Mouse (Mus musculus): Measurements from ENCODE around the gene F12. TPM values are rescaled to one million over a fixed set of nuclear protein-coding genes. Genes with fewer than 3 reads are reported as not detected.

F12 gene
- total and polyA plus RNA-seq, 2 experiments from 2014 or later = 0.51 TPM; not detected in 1

GRCm38 (mm10) chr13:55398088-55398487, 28.5 kb downstream of the F12 start, which contains the start of gene Slc34a1:
Slc34a1 (plus strand) TSS chr13:55398187.
- H3K9ac ChIP-seq = no peak within 1 kb of the TSS
- DNase-seq (no peak), ATAC-seq (no peak)
- H3K27ac ChIP-seq (ENCODE audit: low read depth, low read length) = no peak within 1 kb of the TSS
- no peak within 1 kb of the TSS for H3K4me2 ChIP-seq (ENCODE audit: low read depth)
- TF ChIP-seq CTCF (IDR thresholded peaks at IDR 0.05; ENCODE audit: low read depth) = no peak
- H3K27me3 ChIP-seq (ENCODE audit: insufficient read depth, low read length) = no peaks in the 10 kb centered on the region
- H3K4me3 ChIP-seq (ENCODE audit: low read depth, low read length) = no peak within 1 kb of the TSS
- H3K4me1 ChIP-seq (ENCODE audit: insufficient read depth) = no peaks in the 10 kb centered on the region
- H3K9me3 ChIP-seq (ENCODE audit: low read length) = no peaks in the 10 kb centered on the region
- no peaks in the 10 kb centered on the region for H3K36me3 ChIP-seq (ENCODE audit: insufficient read depth)
- WGBS = 90% methylated on average over 1 of the region's 1 CpGs

- ATAC-seq = no peak
- Histone ChIP-seq H3K27me3 (ENCODE audit: insufficient read depth, low read length) (no peaks in the 10 kb centered on the region), H3K27ac (ENCODE audit: low read depth, low read length) (no peak overlapping the region), H3K4me2 (ENCODE audit: low read depth) (no peak overlapping the region), H3K4me1 (ENCODE audit: insufficient read depth) (no peaks in the 10 kb centered on the region), H3K9me3 (ENCODE audit: low read length) (no peaks in the 10 kb centered on the region), H3K4me3 (ENCODE audit: low read depth, low read length) (no peak overlapping the region), H3K9ac (no peak overlapping the region), H3K36me3 (ENCODE audit: insufficient read depth) (no peaks in the 10 kb centered on the region)
- no peak for DNase-seq
- WGBS = 67% methylated on average over 4 of the region's 4 CpGs
- TF ChIP-seq CTCF (IDR thresholded peaks at IDR 0.05; ENCODE audit: low read depth) = peak; percentile 38
These were observed 33.7 kb downstream of the F12 start for GRCm38 (mm10) chr13:55392933-55393332.

- TF ChIP-seq CTCF (IDR thresholded peaks at IDR 0.05; ENCODE audit: low read depth) = no peak
- Histone ChIP-seq H3K9me3 (ENCODE audit: low read length) (no peaks in the 10 kb centered on the region), H3K36me3 (ENCODE audit: insufficient read depth) (no peaks in the 10 kb centered on the region), H3K27ac (ENCODE audit: low read depth, low read length) (no peak overlapping the region), H3K9ac (no peak overlapping the region), H3K4me3 (ENCODE audit: low read depth, low read length) (no peak overlapping the region), H3K27me3 (ENCODE audit: insufficient read depth, low read length) (no peaks in the 10 kb centered on the region), H3K4me1 (ENCODE audit: insufficient read depth) (no peaks in the 10 kb centered on the region), H3K4me2 (ENCODE audit: low read depth) (no peak overlapping the region)
- ATAC-seq (no peak), DNase-seq (no peak)
- 90% methylated on average over 1 of the region's 1 CpGs for WGBS
These were observed 35.0 kb downstream of the F12 start for GRCm38 (mm10) chr13:55391626-55392029.

- WGBS = 74% methylated on average over 3 of the region's 3 CpGs
- no peak overlapping the region for H3K4me3 ChIP-seq (ENCODE audit: low read depth, low read length)
- no peaks in the 10 kb centered on the region for H3K4me1 ChIP-seq (ENCODE audit: insufficient read depth)
- no peaks in the 10 kb centered on the region for H3K9me3 ChIP-seq (ENCODE audit: low read length)
- no peak overlapping the region for H3K9ac ChIP-seq
- ATAC-seq (no peak), DNase-seq (no peak)
- no peak overlapping the region for H3K4me2 ChIP-seq (ENCODE audit: low read depth)
- no peak for TF ChIP-seq CTCF (IDR thresholded peaks at IDR 0.05; ENCODE audit: low read depth)
- no peaks in the 10 kb centered on the region for H3K36me3 ChIP-seq (ENCODE audit: insufficient read depth)
- no peaks in the 10 kb centered on the region for H3K27me3 ChIP-seq (ENCODE audit: insufficient read depth, low read length)
- no peak overlapping the region for H3K27ac ChIP-seq (ENCODE audit: low read depth, low read length)
These were observed 35.9 kb downstream of the F12 start for GRCm38 (mm10) chr13:55390644-55391043.

GRCm38 (mm10) chr13:55381790-55382189, 44.8 kb downstream of the F12 start:
- no peak for TF ChIP-seq CTCF (IDR thresholded peaks at IDR 0.05; ENCODE audit: low read depth)
- ATAC-seq (no peak), DNase-seq (no peak)
- Histone ChIP-seq H3K27ac (ENCODE audit: low read depth, low read length) (no peak overlapping the region), H3K4me1 (ENCODE audit: insufficient read depth) (no peaks in the 10 kb centered on the region), H3K9ac (no peak overlapping the region), H3K36me3 (ENCODE audit: insufficient read depth) (no peaks in the 10 kb centered on the region), H3K4me3 (ENCODE audit: low read depth, low read length) (no peak overlapping the region), H3K9me3 (ENCODE audit: low read length) (no peaks in the 10 kb centered on the region), H3K4me2 (ENCODE audit: low read depth) (no peak overlapping the region), H3K27me3 (ENCODE audit: insufficient read depth, low read length) (peaks cover 29% of the 10 kb centered on the region)
- WGBS = 76% methylated on average over 4 of the region's 4 CpGs

GRCm38 (mm10) chr13:55378907-55379580, 47.5 kb downstream of the F12 start:
- Histone ChIP-seq H3K4me1 (ENCODE audit: insufficient read depth) (no peaks in the 10 kb centered on the region), H3K4me3 (ENCODE audit: low read depth, low read length) (no peak overlapping the region), H3K27ac (ENCODE audit: low read depth, low read length) (no peak overlapping the region), H3K4me2 (ENCODE audit: low read depth) (no peak overlapping the region), H3K9ac (no peak overlapping the region), H3K27me3 (ENCODE audit: insufficient read depth, low read length) (peaks cover 32% of the 10 kb centered on the region), H3K9me3 (ENCODE audit: low read length) (no peaks in the 10 kb centered on the region), H3K36me3 (ENCODE audit: insufficient read depth) (no peaks in the 10 kb centered on the region)
- WGBS = 8% methylated on average over 32 of the region's 32 CpGs
- DNase-seq (no peak), ATAC-seq (no peak)
- no peak for TF ChIP-seq CTCF (IDR thresholded peaks at IDR 0.05; ENCODE audit: low read depth)

GRCm38 (mm10) chr13:55375877-55376276, 50.7 kb downstream of the F12 start:
- Histone ChIP-seq H3K4me1 (ENCODE audit: insufficient read depth) (no peaks in the 10 kb centered on the region), H3K4me3 (ENCODE audit: low read depth, low read length) (no peak overlapping the region), H3K36me3 (ENCODE audit: insufficient read depth) (no peaks in the 10 kb centered on the region), H3K27me3 (ENCODE audit: insufficient read depth, low read length) (peaks cover 25% of the 10 kb centered on the region), H3K27ac (ENCODE audit: low read depth, low read length) (no peak overlapping the region), H3K9me3 (ENCODE audit: low read length) (no peaks in the 10 kb centered on the region), H3K4me2 (ENCODE audit: low read depth) (no peak overlapping the region), H3K9ac (no peak overlapping the region)
- no peak for DNase-seq
- TF ChIP-seq CTCF (IDR thresholded peaks at IDR 0.05; ENCODE audit: low read depth) = no peak
- 53% methylated on average over 2 of the region's 2 CpGs for whole genome bisulfite sequencing
- no peak for ATAC-seq
